Mouse (Mus musculus): ENCODE measurements around the gene Nhlrc3.

- TF ChIP-seq POLR2A (IDR thresholded peaks at IDR 0.05; ENCODE audit: low read depth, low read length), result no peak
- no peak for TF ChIP-seq CTCF (conservative IDR thresholded peaks at IDR 0.05; ENCODE audit: insufficient read depth, insufficient read length, low read depth, low read length)
Observed at GRCm38 (mm10) chr3:53488353-53488752, 25.2 kb upstream of the Nhlrc3 start, which contains the start of gene Stoml3.

All from kidney, adult 2 months (tissue).